Mouse (Mus musculus): ENCODE data around the gene Ntng2. TPM values are rescaled to one million over a fixed set of nuclear protein-coding genes. Genes with fewer than 3 reads are reported as not detected.

The Ntng2 gene
- total and polyA plus RNA-seq, 3 experiments: 0.53 to 3.8 TPM; not detected in 1

DNA sequence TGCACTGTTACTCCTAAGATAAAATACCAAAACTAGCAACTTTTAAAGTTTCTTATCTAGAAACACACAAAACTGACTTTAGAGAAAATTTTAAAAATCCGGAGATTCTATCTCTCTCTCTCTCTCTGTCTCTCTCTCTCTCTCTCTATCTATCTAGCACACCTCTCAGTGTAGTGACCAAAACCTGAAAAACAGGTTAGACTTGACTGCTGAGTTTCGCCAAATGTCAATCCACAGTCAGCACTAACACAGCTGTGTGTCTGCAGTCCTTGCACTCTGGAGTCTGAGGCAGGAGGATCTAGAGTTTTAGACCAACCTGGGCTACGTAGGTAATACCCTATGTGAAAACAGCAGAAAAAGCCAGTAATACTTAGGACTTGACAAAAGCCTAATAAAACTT, 77.9 kb downstream of the Ntng2 start:
- no peaks in the 10 kb centered on the region for H3K9me3 ChIP-seq (replicated peaks; ENCODE audit: low read length)
- no peak overlapping the region for H3K4me2 ChIP-seq (ENCODE audit: insufficient read depth, low read depth, poor library complexity, severe bottlenecking)
- no peak for DNase-seq (ENCODE audit: extremely low read depth)
- in situ Hi-C loops (cut with MboI; ENCODE audit: low pct_ligation_motif_present, low pct_unique_long_range_greater_than_20kb, low sequenced_read_pairs) (no loop called here), dilution Hi-C loops (cut with MboI; ENCODE audit: extremely low pct_ligation_motif_present, extremely low pct_unique_long_range_greater_than_20kb, low sequenced_read_pairs) (no loop called here)
- no peak overlapping the region for H3K9ac ChIP-seq (ENCODE audit: insufficient read depth, low read depth)
- no peaks in the 10 kb centered on the region for H3K27me3 ChIP-seq (replicated peaks)
- TF ChIP-seq USF2 (conservative IDR thresholded peaks at IDR 0.05; ENCODE audit: low read depth, low read length) (no peak), IRF4 (IDR thresholded peaks at IDR 0.05; ENCODE audit: low read depth, low read length) (no peak), UBTF (IDR thresholded peaks at IDR 0.05; ENCODE audit: low read depth, low read length) (no peak), ZKSCAN1 (IDR thresholded peaks at IDR 0.05; ENCODE audit: borderline replicate concordance, low read depth, low read length) (no peak), E2F4 (IDR thresholded peaks at IDR 0.05; ENCODE audit: insufficient replicate concordance, low read depth, low read length) (no peak), JUN (IDR thresholded peaks at IDR 0.05; ENCODE audit: insufficient read depth, low read depth, low read length) (no peak), MAZ (IDR thresholded peaks at IDR 0.05; ENCODE audit: low read depth, low read length) (no peak), TBP (conservative IDR thresholded peaks at IDR 0.05; ENCODE audit: low read depth, low read length) (no peak), MEF2A (IDR thresholded peaks at IDR 0.05; ENCODE audit: borderline replicate concordance, low read depth, low read length) (no peak), MAFK (IDR thresholded peaks at IDR 0.05; ENCODE audit: insufficient replicate concordance, low read length) (no peak), MXI1 (IDR thresholded peaks at IDR 0.05; ENCODE audit: low read depth, low read length) (no peak), USF1 (IDR thresholded peaks at IDR 0.05; ENCODE audit: low read depth, low read length) (no peak), EP300 (IDR thresholded peaks at IDR 0.05; ENCODE audit: low read length) (no peak), CTCF (conservative IDR thresholded peaks at IDR 0.05 in 1 of 2, IDR thresholded peaks at IDR 0.05 in 1 of 2; ENCODE audit: low read depth in 2 of 2, low read length in 2 of 2) (no peak), HCFC1 (IDR thresholded peaks at IDR 0.05; ENCODE audit: low read depth, low read length) (no peak), SMC3 (IDR thresholded peaks at IDR 0.05; ENCODE audit: low read depth, low read length) (no peak)
- peaks cover 49 to 92% of the 10 kb centered on the region in 2 experiments for H3K36me3 ChIP-seq (replicated peaks in 1 of 2; ENCODE audit: control insufficient read depth in 1 of 2, insufficient read depth in 1 of 2, low read length in 1 of 2)
- H3K4me1 ChIP-seq (ENCODE audit: control insufficient read depth in 1 of 2, insufficient read depth in 2 of 2): peaks cover 0 to 7% of the 10 kb centered on the region in 2 experiments; a peak in 2 of 4 replicates
- no peak overlapping the region for H3K27ac ChIP-seq (ENCODE audit: insufficient read depth, low read depth)
- no peaks in the 10 kb centered on the region for H3K79me2 ChIP-seq (replicated peaks; ENCODE audit: control insufficient read depth, extremely low read depth, insufficient read depth, poor library complexity, severe bottlenecking)
- H3K4me3 ChIP-seq (replicated peaks in 1 of 3; ENCODE audit: low read depth in 2 of 3, low read length in 2 of 3, poor library complexity in 1 of 3): no peak overlapping the region

DNA sequence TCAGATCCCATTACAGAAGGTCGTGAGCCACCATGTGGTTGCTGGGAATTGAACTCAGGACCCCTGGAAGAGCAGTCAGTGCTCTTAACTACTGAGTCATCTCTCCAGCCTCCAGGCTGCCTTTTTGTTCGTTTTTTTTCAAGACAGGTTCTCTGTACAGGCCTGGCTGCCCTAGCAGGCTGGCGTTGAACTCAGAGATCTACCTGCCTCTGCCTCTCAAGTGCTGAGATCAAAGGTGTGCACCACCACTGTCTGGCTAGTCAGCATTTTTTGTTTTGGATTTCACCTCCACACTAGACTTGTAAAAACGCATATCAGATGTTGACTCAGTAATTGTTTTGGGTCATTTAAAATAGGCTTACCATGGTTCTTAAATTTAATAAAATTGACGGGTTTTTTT, 84.7 kb downstream of the Ntng2 start:
- H3K79me2 ChIP-seq (replicated peaks; ENCODE audit: control insufficient read depth, extremely low read depth, insufficient read depth, poor library complexity, severe bottlenecking): no peaks in the 10 kb centered on the region
- dilution Hi-C loops (cut with MboI; ENCODE audit: extremely low pct_ligation_motif_present, extremely low pct_unique_long_range_greater_than_20kb, low sequenced_read_pairs) (no loop called here), in situ Hi-C loops (cut with MboI; ENCODE audit: low pct_ligation_motif_present, low pct_unique_long_range_greater_than_20kb, low sequenced_read_pairs) (no loop called here)
- no peak overlapping the region for H3K27ac ChIP-seq (ENCODE audit: insufficient read depth, low read depth)
- no peak for TF ChIP-seq CTCF (conservative IDR thresholded peaks at IDR 0.05 in 1 of 2, IDR thresholded peaks at IDR 0.05 in 1 of 2; ENCODE audit: low read depth in 2 of 2, low read length in 2 of 2)
- no peak for DNase-seq (ENCODE audit: extremely low read depth)
- no peaks in the 10 kb centered on the region for H3K27me3 ChIP-seq (replicated peaks)
- no peak overlapping the region for H3K4me3 ChIP-seq (replicated peaks in 1 of 3; ENCODE audit: low read depth in 2 of 3, low read length in 2 of 3, poor library complexity in 1 of 3)
- H3K9ac ChIP-seq (ENCODE audit: insufficient read depth, low read depth): no peak overlapping the region
- H3K4me1 ChIP-seq (ENCODE audit: control insufficient read depth in 1 of 2, insufficient read depth in 2 of 2): no peaks in the 10 kb centered on the region
- H3K36me3 ChIP-seq (replicated peaks in 1 of 2; ENCODE audit: control insufficient read depth in 1 of 2, insufficient read depth in 1 of 2, low read length in 1 of 2): peaks cover 51 to 71% of the 10 kb centered on the region in 2 experiments
- H3K4me2 ChIP-seq (ENCODE audit: insufficient read depth, low read depth, poor library complexity, severe bottlenecking): no peak overlapping the region
- no peaks in the 10 kb centered on the region for H3K9me3 ChIP-seq (replicated peaks; ENCODE audit: low read length)

Measured in CH12.LX (cell line).